Mouse (Mus musculus) heart, embryonic 12.5 days (tissue): ENCODE results near the gene Gigyf1. TPM values are rescaled to one million over a fixed set of nuclear protein-coding genes. Genes with fewer than 3 reads are reported as not detected.
A peak's percentile ranks its signal among the peaks of the same experiment; 100 is the strongest.

Experiments used
- ATAC-seq: fragments of 200-750 bp; cut with Nextera tagmentation; 2 replicates; pipeline ENCODE4 v1.8.0; 2017; ENCODE audit warnings: moderate TSS enrichment, moderate library complexity; ENCODE audit not compliant: insufficient number of reproducible peaks, low FRiP score
- H3K27ac ChIP-seq: fragments of 300-500 bp; sonication (generic); 2 replicates; pipeline ENCODE4 v1.5.1; 2016; ENCODE audit warnings: mild to moderate bottlenecking, moderate library complexity; ENCODE audit not compliant: poor library complexity, severe bottlenecking
- H3K27me3 ChIP-seq: fragments of 300-500 bp; sonication (generic); replicated peaks from 2 replicates; pipeline ENCODE4 v1.6.1; 2016; ENCODE audit warnings: mild to moderate bottlenecking, moderate library complexity
- H3K36me3 ChIP-seq: fragments of 300-500 bp; sonication (generic); 2 replicates; pipeline ENCODE4 v1.6.1; 2016; ENCODE audit warnings: mild to moderate bottlenecking, moderate library complexity
- H3K4me1 ChIP-seq: fragments of 300-500 bp; sonication (generic); replicated peaks from 2 replicates; pipeline ENCODE4 v1.6.1; 2016; ENCODE audit warnings: mild to moderate bottlenecking
- H3K4me2 ChIP-seq: fragments of 300-500 bp; sonication (generic); 2 replicates; pipeline ENCODE4 v1.6.1; 2016; ENCODE audit warnings: mild to moderate bottlenecking, moderate library complexity
- H3K4me3 ChIP-seq: fragments of 300-500 bp; sonication (generic); 2 replicates; pipeline ENCODE4 v1.5.1; 2016; ENCODE audit warnings: mild to moderate bottlenecking
- H3K9ac ChIP-seq: fragments of 300-500 bp; sonication (generic); 2 replicates; pipeline ENCODE4 v1.6.1; 2016; ENCODE audit warnings: mild to moderate bottlenecking, moderate library complexity
- H3K9me3 ChIP-seq: fragments of 300-500 bp; sonication (generic); replicated peaks from 2 replicates; pipeline ENCODE4 v1.6.1; 2016; ENCODE audit warnings: mild to moderate bottlenecking, moderate library complexity
- WGBS: fragments of 180-500 bp; shearing (Covaris S2); methylation state at CpG from one replicate; pipeline ENCODE4 v1.1.7; 2016; 5-methylcytosine and 5-hydroxymethylcytosine counted together
- polyA plus RNA-seq: library from polyadenylated mRNA; unstranded; fragments of >200 nt; fragmentation: Nextera tagmentation; extraction: Ambion mirVana; gene quantifications from 2 replicates; pipeline ENCODE4 v1.2.1, GENCODE M21; 2016

The Gigyf1 gene
- polyA plus RNA-seq, 1 experiment from 2014 or later: 9.9 TPM

DNA sequence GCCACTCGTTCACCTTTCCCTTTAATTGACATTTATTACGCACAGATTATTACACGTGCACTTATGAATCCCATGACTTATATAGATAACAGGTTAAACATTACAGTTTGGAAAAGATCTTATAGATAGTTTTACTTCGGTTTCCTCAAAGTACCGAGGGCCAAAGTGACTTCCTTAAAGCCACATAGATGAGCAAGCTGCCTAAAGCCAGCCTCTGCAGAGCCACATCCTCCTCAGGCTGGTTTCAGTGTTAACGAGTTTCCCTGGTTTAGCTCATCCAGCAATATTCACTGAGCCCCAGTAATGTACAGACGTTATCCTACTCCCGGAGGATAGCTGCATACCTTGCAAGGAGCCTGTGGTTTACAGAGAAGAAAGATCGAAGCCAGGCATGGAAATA, 17.0 kb downstream of the Gigyf1 start:
- no peak overlapping the region for H3K4me2 ChIP-seq
- no peaks in the 10 kb centered on the region for H3K9me3 ChIP-seq
- no peak overlapping the region for H3K4me3 ChIP-seq
- H3K9ac ChIP-seq: no peak overlapping the region
- H3K36me3 ChIP-seq: no peaks in the 10 kb centered on the region
- 0 out of 2 replicates have a peak, but pooled peaks cover 3% of the 10 kb centered on the region for H3K27me3 ChIP-seq
- H3K27ac ChIP-seq: no peak overlapping the region
- H3K4me1 ChIP-seq: peaks cover 15% of the 10 kb centered on the region
- 75% methylated on average over 9 of the region's 9 CpGs for WGBS
- no peak for ATAC-seq

DNA sequence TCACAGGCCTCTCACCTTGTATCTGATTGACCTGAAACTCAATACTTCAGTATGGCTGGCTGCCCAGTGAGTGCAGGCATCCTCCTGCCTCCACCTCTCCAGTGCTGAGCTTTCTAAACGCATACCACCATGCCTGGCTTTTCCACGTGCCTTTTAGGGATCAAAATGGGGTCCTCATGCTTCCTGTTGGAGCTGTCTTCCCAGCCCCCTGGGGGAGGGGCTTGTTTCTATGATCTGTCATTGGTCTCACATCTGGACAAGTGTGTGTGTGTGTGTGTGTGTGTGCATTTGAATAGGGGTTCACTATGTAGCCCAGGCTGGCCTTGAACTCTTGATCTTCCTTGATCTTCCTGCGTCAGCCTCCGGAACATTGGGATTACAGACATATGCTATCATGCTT, 19.1 kb downstream of the Gigyf1 start:
- Histone ChIP-seq H3K36me3 (no peaks in the 10 kb centered on the region), H3K4me3 (no peak overlapping the region), H3K4me1 (peaks cover 8% of the 10 kb centered on the region), H3K27ac (no peak overlapping the region), H3K27me3 (0 out of 2 replicates have a peak, but pooled peaks cover 3% of the 10 kb centered on the region), H3K9ac (no peak overlapping the region), H3K4me2 (no peak overlapping the region), H3K9me3 (no peaks in the 10 kb centered on the region)
- ATAC-seq: no peak
- 68% methylated on average over 4 of the region's 4 CpGs for WGBS

GRCm38 (mm10) chr5:137539291-137539801, 21.0 kb downstream of the Gigyf1 start:
- Histone ChIP-seq H3K4me2 (no peak overlapping the region), H3K36me3 (no peaks in the 10 kb centered on the region), H3K4me1 (peaks cover 4% of the 10 kb centered on the region; the same call in 1 of the 2 replicates), H3K27ac (no peak overlapping the region), H3K9me3 (no peaks in the 10 kb centered on the region), H3K9ac (no peak overlapping the region), H3K27me3 (0 out of 2 replicates have a peak, but pooled peaks cover 3% of the 10 kb centered on the region), H3K4me3 (no peak overlapping the region)
- no peak for ATAC-seq
- WGBS: 55% methylated on average over 7 of the region's 7 CpGs

GRCm38 (mm10) chr5:137540991-137541390, 22.6 kb downstream of the Gigyf1 start:
- Histone ChIP-seq H3K36me3 (no peaks in the 10 kb centered on the region), H3K27me3 (0 out of 2 replicates have a peak, but pooled peaks cover 9% of the 10 kb centered on the region), H3K27ac (no peak overlapping the region), H3K9ac (no peak overlapping the region), H3K4me1 (peaks cover 4% of the 10 kb centered on the region; the same call in 1 of the 2 replicates), H3K4me2 (no peak overlapping the region), H3K9me3 (no peaks in the 10 kb centered on the region), H3K4me3 (no peak overlapping the region)
- ATAC-seq: no peak
- 67% methylated on average over 6 of the region's 6 CpGs for WGBS

DNA sequence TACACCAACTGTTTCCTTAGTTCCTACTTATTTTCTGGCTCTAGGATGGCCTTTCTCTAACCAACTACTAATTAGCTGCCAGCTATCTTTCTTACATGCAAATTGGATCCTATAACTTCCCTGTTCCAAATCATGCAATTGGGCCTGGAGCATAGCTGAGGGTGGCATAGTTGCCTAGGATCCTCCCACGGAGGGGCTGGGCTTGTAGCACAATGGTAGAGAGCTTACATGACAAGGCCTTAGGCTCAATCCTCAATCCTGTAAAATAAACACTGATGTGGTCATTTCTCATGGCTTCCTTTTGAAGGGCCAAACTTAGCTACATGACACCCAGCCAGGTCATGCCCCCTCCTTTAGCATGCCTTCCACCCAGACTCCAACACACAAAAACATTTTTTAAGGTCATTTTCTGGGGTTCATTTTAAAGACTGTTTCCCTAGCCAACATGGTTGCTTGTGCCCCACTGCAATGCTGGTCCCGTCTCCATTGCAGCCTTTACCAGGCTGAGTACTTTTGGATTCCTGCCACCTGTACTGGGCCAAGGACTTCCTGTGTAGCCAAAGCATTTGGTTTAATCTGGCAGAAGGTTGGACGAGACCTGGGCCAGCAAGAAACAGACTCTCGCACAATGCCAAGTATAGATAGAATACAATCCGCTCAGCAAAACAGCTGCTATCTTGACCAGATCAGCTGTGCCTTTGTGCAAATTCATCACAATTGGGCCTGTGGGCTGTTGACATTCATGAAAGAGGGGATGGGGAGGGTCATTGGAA, 23.6 kb downstream of the Gigyf1 start:
- peaks cover 4% of the 10 kb centered on the region; the same call in 1 of the 2 replicates for H3K4me1 ChIP-seq
- no peak overlapping the region for H3K4me2 ChIP-seq
- 0 out of 2 replicates have a peak, but pooled peaks cover 9% of the 10 kb centered on the region for H3K27me3 ChIP-seq
- H3K36me3 ChIP-seq: no peaks in the 10 kb centered on the region
- no peak overlapping the region for H3K4me3 ChIP-seq
- H3K9ac ChIP-seq: no peak overlapping the region
- no peak for ATAC-seq
- H3K9me3 ChIP-seq: no peaks in the 10 kb centered on the region
- WGBS: 59% methylated on average over 5 of the region's 5 CpGs
- no peak overlapping the region for H3K27ac ChIP-seq

GRCm38 (mm10) chr5:137544926-137545325, 26.6 kb downstream of the Gigyf1 start:
- no peak overlapping the region for H3K4me3 ChIP-seq
- 0 out of 2 replicates have a peak, but pooled peaks cover 5% of the 10 kb centered on the region for H3K27me3 ChIP-seq
- WGBS: 69% methylated on average over 6 of the region's 6 CpGs
- no peaks in the 10 kb centered on the region for H3K9me3 ChIP-seq
- H3K27ac ChIP-seq: no peak overlapping the region
- H3K36me3 ChIP-seq: no peaks in the 10 kb centered on the region
- no peak overlapping the region for H3K4me2 ChIP-seq
- no peak for ATAC-seq
- no peaks in the 10 kb centered on the region for H3K4me1 ChIP-seq
- H3K9ac ChIP-seq: no peak overlapping the region

DNA sequence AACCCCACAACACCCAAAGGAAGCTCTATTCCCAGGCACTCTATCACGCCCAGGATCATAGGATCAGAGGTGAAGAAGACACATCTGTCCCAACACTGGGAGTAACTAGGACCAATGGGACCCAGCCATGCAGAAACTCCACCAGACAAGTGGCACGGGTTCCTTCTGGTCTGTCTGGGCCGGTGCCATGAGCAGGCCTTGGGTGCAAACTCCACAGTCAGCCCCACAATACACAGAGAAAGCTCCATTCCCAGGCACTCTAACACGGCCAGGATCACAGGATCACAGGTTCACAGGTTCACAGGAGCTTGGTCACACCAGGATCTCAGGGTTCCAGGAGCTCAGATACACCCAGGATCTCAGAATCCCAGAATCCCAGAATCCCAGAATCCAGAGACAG, 27.2 kb downstream of the Gigyf1 start:
- H3K4me1 ChIP-seq: no peaks in the 10 kb centered on the region
- H3K27ac ChIP-seq: no peak overlapping the region
- no peaks in the 10 kb centered on the region for H3K9me3 ChIP-seq
- H3K9ac ChIP-seq: no peak overlapping the region
- 0 out of 2 replicates have a peak, but pooled peaks cover 5% of the 10 kb centered on the region for H3K27me3 ChIP-seq
- no peaks in the 10 kb centered on the region for H3K36me3 ChIP-seq
- no peak for ATAC-seq
- 56% methylated on average over 4 of the region's 4 CpGs for WGBS
- no peak overlapping the region for H3K4me2 ChIP-seq
- H3K4me3 ChIP-seq: no peak overlapping the region

DNA sequence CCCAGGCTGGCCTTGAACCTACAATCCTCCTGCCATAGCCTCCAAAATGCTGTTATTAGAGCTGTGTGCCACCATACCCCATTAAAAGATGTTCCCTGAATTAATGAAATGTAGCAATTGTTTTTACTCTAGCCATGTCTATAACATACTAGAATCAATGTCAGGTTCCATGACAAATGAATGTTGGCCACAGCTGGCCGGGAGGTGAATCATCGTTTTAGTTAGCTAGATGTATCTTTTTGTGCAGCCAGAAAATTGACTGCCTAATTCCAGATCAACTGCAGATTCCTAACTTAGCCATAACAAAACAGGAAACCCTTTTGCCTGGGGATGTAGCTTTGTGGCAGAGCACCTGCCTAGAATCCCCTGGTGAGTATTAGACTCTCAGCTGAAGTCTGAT, 31.5 kb downstream of the Gigyf1 start:
- Histone ChIP-seq H3K9me3 (no peaks in the 10 kb centered on the region), H3K36me3 (no peaks in the 10 kb centered on the region), H3K4me2 (no peak overlapping the region), H3K27me3 (peaks cover 24% of the 10 kb centered on the region), H3K4me1 (peaks cover 4% of the 10 kb centered on the region; the same call in 1 of the 2 replicates), H3K9ac (no peak overlapping the region), H3K27ac (no peak overlapping the region), H3K4me3 (no peak overlapping the region)
- ATAC-seq: no peak
- WGBS: 77% methylated on average over 2 of the region's 2 CpGs

DNA sequence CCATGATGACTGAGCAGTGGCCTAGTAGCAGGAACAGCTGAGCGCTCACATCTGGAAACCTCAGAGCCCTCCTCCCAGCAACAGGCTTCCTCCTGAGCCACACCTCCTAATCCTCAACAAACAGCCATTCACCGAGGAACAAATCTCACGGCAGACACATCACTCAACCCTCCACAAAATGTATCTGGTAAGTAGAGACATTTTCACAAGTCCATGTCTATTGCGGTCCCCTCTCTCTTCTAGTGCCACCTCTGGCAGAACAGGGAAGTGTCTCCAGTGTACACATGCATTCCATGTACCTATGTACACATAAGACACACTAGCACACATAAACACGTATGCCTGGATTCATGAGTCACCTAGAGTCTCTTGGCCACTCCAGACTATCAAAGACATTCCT, 32.8 kb downstream of the Gigyf1 start:
- WGBS: 71% methylated on average over 5 of the region's 5 CpGs
- Histone ChIP-seq H3K4me1 (peaks cover 4% of the 10 kb centered on the region; the same call in 1 of the 2 replicates), H3K4me3 (no peak overlapping the region), H3K9me3 (no peaks in the 10 kb centered on the region; the same call in 1 of the 2 replicates), H3K27me3 (peaks cover 29% of the 10 kb centered on the region), H3K36me3 (no peaks in the 10 kb centered on the region), H3K9ac (no peak overlapping the region), H3K4me2 (no peak overlapping the region), H3K27ac (no peak overlapping the region)
- no peak for ATAC-seq

GRCm38 (mm10) chr5:137553000-137553399, 34.7 kb downstream of the Gigyf1 start:
- H3K4me3 ChIP-seq: peak overlapping the region; percentile 8; the same call in 1 of the 2 replicates

DNA sequence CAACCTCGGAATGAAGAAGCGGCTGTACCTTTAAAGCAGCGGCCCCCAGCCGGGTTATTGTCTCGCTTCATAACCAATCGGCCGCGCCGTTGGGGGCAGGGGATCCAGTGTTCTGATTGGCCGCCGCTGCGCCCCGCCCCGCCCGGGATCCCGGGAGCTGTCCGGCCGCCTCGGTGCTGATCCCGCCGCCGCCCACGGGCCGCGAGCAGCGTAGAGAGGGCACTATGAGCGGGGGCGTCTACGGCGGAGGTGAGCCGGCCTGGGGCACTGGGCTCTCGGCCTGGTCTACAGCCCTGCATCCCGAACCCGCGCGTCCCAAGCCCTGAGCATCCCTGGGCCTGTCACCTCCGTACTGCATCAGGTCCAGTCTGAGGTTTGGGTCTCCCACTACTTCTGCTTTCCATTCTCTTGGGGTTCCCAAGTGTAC, 35.1 kb downstream of the Gigyf1 start, which contains the start of gene Actl6b:
Gene Actl6b (plus strand): TSS at position 107 of the 427 bp plus-strand sequence.
- H3K9ac ChIP-seq: no peak within 1 kb of the TSS
- peak within 1 kb of the TSS; percentile 51 for H3K4me2 ChIP-seq
- no peaks in the 10 kb centered on the region for H3K36me3 ChIP-seq
- H3K4me1 ChIP-seq: peaks cover 4% of the 10 kb centered on the region; the same call in 1 of the 2 replicates
- H3K27ac ChIP-seq: no peak within 1 kb of the TSS
- no peaks in the 10 kb centered on the region; the same call in 1 of the 2 replicates for H3K9me3 ChIP-seq
- peak within 1 kb of the TSS; percentile 8; the same call in 1 of the 2 replicates for H3K4me3 ChIP-seq
- WGBS: 1% methylated on average over 36 of the region's 37 CpGs
- ATAC-seq: peak; percentile 57
- H3K27me3 ChIP-seq: peaks cover 31% of the 10 kb centered on the region

More at GRCm38 (mm10) chr5:137553000-137553399, 34.7 kb downstream of the Gigyf1 start:
- no peak overlapping the region for H3K27ac ChIP-seq
- WGBS: 25% methylated on average over 6 of the region's 6 CpGs
- H3K4me1 ChIP-seq: peaks cover 4% of the 10 kb centered on the region; the same call in 1 of the 2 replicates
- no peaks in the 10 kb centered on the region; the same call in 1 of the 2 replicates for H3K9me3 ChIP-seq
- ATAC-seq: no peak
- H3K27me3 ChIP-seq: peaks cover 31% of the 10 kb centered on the region
- H3K36me3 ChIP-seq: no peaks in the 10 kb centered on the region
- no peak overlapping the region for H3K9ac ChIP-seq
- peak overlapping the region; percentile 51 for H3K4me2 ChIP-seq
